Mouse (Mus musculus) cerebellum, adult 11 months (tissue): ENCODE results near the gene Gstp2.
"Not testable (repeated sequence)": the region's sequence is repeated elsewhere in the genome, so short reads cannot be mapped to it uniquely, and the experiment has no call there.

Source experiments
- DNase-seq: peaks from one replicate; pipeline ENCODE4 v3.0.0; 2022

The Gstp2 gene

GRCm38 (mm10) chr19:4046866-4047254 lies 1.0 kb upstream of the Gstp2 start:
- no peak for DNase-seq

GRCm38 (mm10) chr19:4044109-4044508 lies 1.7 kb downstream of the Gstp2 start:
- DNase-seq = not testable (repeated sequence)

- no peak for DNase-seq
Measured at GRCm38 (mm10) chr19:4042124-4042523, 3.7 kb downstream of the Gstp2 start.

- not testable (repeated sequence) for DNase-seq
Measured at GRCm38 (mm10) chr19:4041500-4041899, 4.3 kb downstream of the Gstp2 start.

- DNase-seq = not testable (repeated sequence)
Measured at GRCm38 (mm10) chr19:4040941-4041340, 4.9 kb downstream of the Gstp2 start.

- peak; percentile 75 for DNase-seq
Measured at GRCm38 (mm10) chr19:4037788-4038232, 8.0 kb downstream of the Gstp2 start, which contains the start of gene Gstp1. Gene Gstp1, minus strand, starts transcription at chr19:4037985.

- not testable (repeated sequence) for DNase-seq
Measured at GRCm38 (mm10) chr19:4037154-4037787, 8.6 kb downstream of the Gstp2 start.

GRCm38 (mm10) chr19:4036327-4037045 lies 9.3 kb downstream of the Gstp2 start:
- DNase-seq = no peak

- DNase-seq = no peak
Measured at GRCm38 (mm10) chr19:4033742-4034141, 12.1 kb downstream of the Gstp2 start.

GRCm38 (mm10) chr19:4033298-4033697 lies 12.5 kb downstream of the Gstp2 start:
- DNase-seq = no peak

GRCm38 (mm10) chr19:4032668-4033067 lies 13.2 kb downstream of the Gstp2 start:
- DNase-seq = no peak

- DNase-seq = no peak
Measured at GRCm38 (mm10) chr19:4027576-4027975, 18.2 kb downstream of the Gstp2 start.

GRCm38 (mm10) chr19:4023185-4023584 lies 22.6 kb downstream of the Gstp2 start:
- no peak for DNase-seq

- DNase-seq = peak; percentile 84
Measured at GRCm38 (mm10) chr19:4018743-4019583, 26.9 kb downstream of the Gstp2 start.

GRCm38 (mm10) chr19:4017921-4018587 lies 27.8 kb downstream of the Gstp2 start:
- no peak for DNase-seq

GRCm38 (mm10) chr19:4015635-4016034 lies 30.2 kb downstream of the Gstp2 start:
- DNase-seq = no peak

- DNase-seq = no peak
Measured at GRCm38 (mm10) chr19:4014802-4015201, 31.0 kb downstream of the Gstp2 start.

GRCm38 (mm10) chr19:4013066-4013465 lies 32.8 kb downstream of the Gstp2 start:
- no peak for DNase-seq

- peak; percentile 95 for DNase-seq
Measured at GRCm38 (mm10) chr19:4012432-4013022, 33.3 kb downstream of the Gstp2 start, which contains the start of gene Ndufv1. Gene Ndufv1, minus strand, starts transcription at chr19:4012806.

- DNase-seq = no peak
Measured at GRCm38 (mm10) chr19:4011086-4011485, 34.7 kb downstream of the Gstp2 start.

- DNase-seq = no peak
Measured at GRCm38 (mm10) chr19:4005971-4006370, 39.9 kb downstream of the Gstp2 start.

- DNase-seq = no peak
Measured at GRCm38 (mm10) chr19:4005091-4005490, 40.7 kb downstream of the Gstp2 start.
